ENCODE assay signal across 25 mouse cellular contexts in genomic region chrX:139779401-139779800, GRCm38 (mm10). TPM values are rescaled to one million over a fixed set of nuclear protein-coding genes. Genes with fewer than 3 reads are reported as not detected.
DNase-seq lines count a peak whose midpoint lies in the region; ATAC-seq and TF ChIP-seq lines count a peak whose summit lies in the region.
"Had no signal": no experiment of that assay in that cellular context is flagged by ENCODE, and none has a peak within 500 bp of the region (broad histone marks: within the 10 kb centered on the region; RNA-seq: fewer than 3 reads in every experiment).

No protein-coding gene starts in this region.

- no peak for ATAC-seq in liver, embryonic 11.5 days (replicated peaks; ENCODE audit: low FRiP score)
- ATAC-seq: CD4-positive, CD25-positive, alpha-beta regulatory T cell, adult 4 months; forebrain, embryonic 15.5 days; intestine, embryonic 15.5 days had no signal

- H3K27me3 ChIP-seq in liver, adult 2 months (ENCODE audit: control insufficient read depth, insufficient read depth, low read length) = no peaks in the 10 kb centered on the region
- 0 out of 2 replicates have a peak, but pooled peaks cover 2% of the 10 kb centered on the region for H3K27me3 ChIP-seq in liver, embryonic 11.5 days (replicated peaks; ENCODE audit: control insufficient read depth, insufficient read depth, low read length)
- H3K27me3 ChIP-seq: forebrain, embryonic 15.5 days had no signal

- no peak overlapping the region for H3K4me2 ChIP-seq in liver, embryonic 11.5 days
- H3K4me2 ChIP-seq: embryonic facial prominence, embryonic 12.5 days; forebrain, embryonic 15.5 days; hindbrain, embryonic 13.5 days; intestine, embryonic 15.5 days had no signal

- DNase-seq in cerebellum, postnatal 14 days = peak; percentile 36 to 43
- no peak for DNase-seq in cerebellum, postnatal 4 days (ENCODE audit: low spot score in 2 of 2)
- DNase-seq in liver, adult 2 months (ENCODE audit: extremely low read depth, low read depth, low spot score) = peak; percentile 88
- no peak for DNase-seq in liver, embryonic 11.5 days (ENCODE audit: low spot score)
- peak; percentile 8 for DNase-seq in lung, postnatal 36 days
- DNase-seq in lung, postnatal 25 days (ENCODE audit: low spot score) = no peak
- no peak for DNase-seq in retina, embryonic 14.5 days (ENCODE audit: low spot score)
- DNase-seq: adrenal gland, adult 8-10 months; B cell, adult 2 months; cerebellum, adult 11-12 months; cerebellum, adult 9-10 months; gastrocnemius, postnatal 36 days; heart, adult 11 months; heart, postnatal 10 days; heart, postnatal 4 days had no signal

- H3K9me3 ChIP-seq in liver, embryonic 11.5 days (ENCODE audit: control insufficient read depth, low read length) = no peaks in the 10 kb centered on the region
- H3K9me3 ChIP-seq: embryonic facial prominence, embryonic 12.5 days; forebrain, embryonic 15.5 days; G1E; hindbrain, embryonic 13.5 days; intestine, embryonic 15.5 days had no signal

- H3K9ac ChIP-seq in liver, adult 2 months (ENCODE audit: low read depth, low read length) = peak overlapping the region; percentile 57; the same call in 1 of the 2 replicates
- no peak overlapping the region for H3K9ac ChIP-seq in liver, embryonic 11.5 days (ENCODE audit: low read depth, low read length)
- H3K9ac ChIP-seq: embryonic facial prominence, embryonic 12.5 days; forebrain, embryonic 15.5 days; hindbrain, embryonic 13.5 days; intestine, embryonic 15.5 days had no signal

- peaks cover 30% of the 10 kb centered on the region for H3K4me1 ChIP-seq in liver, adult 2 months (ENCODE audit: control insufficient read depth, insufficient read depth, low read length)
- H3K4me1 ChIP-seq in liver, embryonic 11.5 days (replicated peaks; ENCODE audit: control insufficient read depth, insufficient read depth, low read length) = no peaks in the 10 kb centered on the region; the same call in 1 of the 2 replicates
- H3K4me1 ChIP-seq: embryonic facial prominence, embryonic 12.5 days; forebrain, embryonic 15.5 days; intestine, embryonic 15.5 days had no signal

- TF ChIP-seq POLR2A in liver, adult 2 months (IDR thresholded peaks at IDR 0.05; ENCODE audit: extremely low read depth, insufficient read depth, low read length) = no peak

- H3K79me2 ChIP-seq in liver, adult 2 months (ENCODE audit: control insufficient read depth, insufficient read depth, low read length) = no peaks in the 10 kb centered on the region

- no peak overlapping the region for H3K4me3 ChIP-seq in liver, adult 2 months (ENCODE audit: insufficient read depth, low read depth, low read length)
- H3K4me3 ChIP-seq in liver, embryonic 11.5 days (ENCODE audit: low read depth, low read length) = no peak overlapping the region
- H3K4me3 ChIP-seq: embryonic facial prominence, embryonic 12.5 days; forebrain, embryonic 15.5 days; hindbrain, embryonic 13.5 days; intestine, embryonic 15.5 days had no signal

- H3K27ac ChIP-seq in liver, adult 2 months (replicated peaks; ENCODE audit: insufficient read depth, low read depth, low read length) = peak overlapping the region; percentile 94
- H3K27ac ChIP-seq in liver, embryonic 11.5 days (ENCODE audit: low read depth, low read length) = no peak overlapping the region
- H3K27ac ChIP-seq: embryonic facial prominence, embryonic 12.5 days; forebrain, embryonic 15.5 days; hindbrain, embryonic 13.5 days; intestine, embryonic 15.5 days had no signal

- TF ChIP-seq CTCF in liver, adult 2 months (IDR thresholded peaks at IDR 0.05; ENCODE audit: low read depth, low read length) = no peak

- 15% methylated on average over 5 of the region's 5 CpGs for WGBS in liver, adult 2 months
- WGBS in liver, embryonic 11.5 days = 81% methylated on average over 5 of the region's 5 CpGs

- no peaks in the 10 kb centered on the region for H3K36me3 ChIP-seq in liver, adult 2 months (ENCODE audit: control insufficient read depth, insufficient read depth, low read length)
- H3K36me3 ChIP-seq in liver, embryonic 11.5 days (ENCODE audit: control insufficient read depth, insufficient read depth, low read length) = no peaks in the 10 kb centered on the region
- H3K36me3 ChIP-seq: embryonic facial prominence, embryonic 12.5 days; forebrain, embryonic 15.5 days; G1E; hindbrain, embryonic 13.5 days; intestine, embryonic 15.5 days had no signal

RNA-seq across cellular contexts. Expression of gene Ripply1, which starts 2.8 kb away (rescaled TPM):
- 0.74 and 1.6 TPM in 2 replicates for total RNA-seq in liver, adult 2 months (2014; rRNA removed)
- polyA plus RNA-seq in liver, adult 2 months (2012; rRNA removed) = 1.5 and 2.5 TPM in 2 replicates
- not detected in 2 replicates for polyA plus RNA-seq in liver, embryonic 11.5 days (2014; fragmentation: Nextera tagmentation; extraction: Ambion mirVana)
- total RNA-seq: adrenal gland, adult 8-10 months; G1E; gastrocnemius, adult 8-10 months; gastrocnemius, postnatal 36 days; heart, postnatal 10 days; heart, postnatal 4 days had no signal
- polyA plus RNA-seq: CD4-positive, CD25-positive, alpha-beta regulatory T cell, adult 4 months; cortical plate, adult 2 months; embryonic facial prominence, embryonic 12.5 days; forebrain, embryonic 11.5 days; forebrain, embryonic 15.5 days; heart, embryonic 14.5 days; hindbrain, embryonic 13.5 days; intestine, embryonic 15.5 days had no signal

RNA-seq across cellular contexts. Expression of gene Cldn2, which starts 21.2 kb away (rescaled TPM):
- 22.4 and 23.1 TPM in 2 replicates for total RNA-seq in liver, adult 2 months (2014; rRNA removed)
- 42.9 and 59.2 TPM in 2 replicates for polyA plus RNA-seq in liver, adult 2 months (2012; rRNA removed)
- polyA plus RNA-seq in liver, embryonic 11.5 days (2014; fragmentation: Nextera tagmentation; extraction: Ambion mirVana) = 0.11 and 0.23 TPM in 2 replicates
- total RNA-seq: gastrocnemius, postnatal 36 days; heart, postnatal 4 days had no signal
- polyA plus RNA-seq: CD4-positive, CD25-positive, alpha-beta regulatory T cell, adult 4 months; heart, embryonic 14.5 days had no signal

Comparison
In these comparisons a context has a peak if more than half of its experiments do, and no peak if none do; other contexts are left out.
1. DNase-seq: peak in cerebellum, postnatal 14 days (2 of 2), liver, adult 2 months (single experiment) and lung, postnatal 36 days (single experiment); none in cerebellum, postnatal 4 days (0 of 2), liver, embryonic 11.5 days (single experiment), lung, postnatal 25 days (single experiment) and retina, embryonic 14.5 days (single experiment).
2. RNA of gene Cldn2, which starts 21.2 kb away (polyA plus RNA-seq): 42.9 to 59.2 TPM in liver, adult 2 months; 0.11 to 0.23 TPM in liver, embryonic 11.5 days; every median in the first group is over 10 times any median in the second.